Mouse (Mus musculus): ENCODE results near the gene Egr2. TPM values are rescaled to one million over a fixed set of nuclear protein-coding genes. Genes with fewer than 3 reads are reported as not detected.

Egr2 gene
- polyA plus RNA-seq, 1 experiment = 12.8 TPM

- H3K4me1 ChIP-seq (ENCODE audit: control insufficient read depth, insufficient read depth, low read length) = peaks cover 14% of the 10 kb centered on the region; the same call in 1 of the 2 replicates
- under 1% methylated on average over 51 of the region's 51 CpGs for WGBS
These were observed 2.1 kb downstream of the Egr2 start for GRCm38 (mm10) chr10:67537151-67537994.

GRCm38 (mm10) chr10:67538106-67538505 is 2.8 kb downstream of the Egr2 start:
- TF ChIP-seq CTCF (IDR thresholded peaks at IDR 0.05; ENCODE audit: insufficient read depth, low read length) = no peak
- TF ChIP-seq POLR2A (IDR thresholded peaks at IDR 0.05; ENCODE audit: borderline replicate concordance, extremely low read depth, low read depth, low read length) = no peak
- Histone ChIP-seq H3K4me3 (replicated peaks; ENCODE audit: extremely low read depth, low read depth, low read length) (peak overlapping the region; percentile 7), H3K4me1 (ENCODE audit: control insufficient read depth, insufficient read depth, low read length) (peaks cover 14% of the 10 kb centered on the region; the same call in 1 of the 2 replicates)
- 3% methylated on average over 19 of the region's 19 CpGs for WGBS
- DNase-seq = peak; percentile 22

More at GRCm38 (mm10) chr10:67537151-67537994, 2.1 kb downstream of the Egr2 start:
- DNase-seq = peak; percentile 89
- 0 out of 2 replicates have a peak, but pooled peaks have one; percentile 8 for TF ChIP-seq POLR2A (IDR thresholded peaks at IDR 0.05; ENCODE audit: borderline replicate concordance, extremely low read depth, low read depth, low read length)
- TF ChIP-seq CTCF (IDR thresholded peaks at IDR 0.05; ENCODE audit: insufficient read depth, low read length) = no peak
- peak overlapping the region; percentile 86 for H3K4me3 ChIP-seq (replicated peaks; ENCODE audit: extremely low read depth, low read depth, low read length)

- H3K4me1 ChIP-seq (ENCODE audit: control insufficient read depth, insufficient read depth, low read length) = peaks cover 14% of the 10 kb centered on the region; the same call in 1 of the 2 replicates
- WGBS = 2% methylated on average over 50 of the region's 50 CpGs
- TF ChIP-seq CTCF (IDR thresholded peaks at IDR 0.05; ENCODE audit: insufficient read depth, low read length) = no peak
- H3K4me3 ChIP-seq (replicated peaks; ENCODE audit: extremely low read depth, low read depth, low read length) = no peak overlapping the region
- peak; percentile 27 for DNase-seq
These were observed 3.5 kb downstream of the Egr2 start for GRCm38 (mm10) chr10:67538585-67539400.

- WGBS = 58% methylated on average over 6 of the region's 6 CpGs
- no peak for TF ChIP-seq POLR2A (IDR thresholded peaks at IDR 0.05; ENCODE audit: borderline replicate concordance, extremely low read depth, low read depth, low read length)
- no peak for TF ChIP-seq CTCF (IDR thresholded peaks at IDR 0.05; ENCODE audit: insufficient read depth, low read length)
- Histone ChIP-seq H3K4me1 (ENCODE audit: control insufficient read depth, insufficient read depth, low read length) (peaks cover 14% of the 10 kb centered on the region; the same call in 1 of the 2 replicates), H3K4me3 (replicated peaks; ENCODE audit: extremely low read depth, low read depth, low read length) (no peak overlapping the region)
- DNase-seq = no peak
These were observed 4.1 kb downstream of the Egr2 start for GRCm38 (mm10) chr10:67539401-67539730.

- Histone ChIP-seq H3K4me1 (ENCODE audit: control insufficient read depth, insufficient read depth, low read length) (peaks cover 14% of the 10 kb centered on the region; the same call in 1 of the 2 replicates), H3K4me3 (replicated peaks; ENCODE audit: extremely low read depth, low read depth, low read length) (no peak overlapping the region)
- WGBS = 51% methylated on average over 19 of the region's 19 CpGs
- DNase-seq = no peak
- TF ChIP-seq CTCF (IDR thresholded peaks at IDR 0.05; ENCODE audit: insufficient read depth, low read length) = no peak
- TF ChIP-seq POLR2A (IDR thresholded peaks at IDR 0.05; ENCODE audit: borderline replicate concordance, extremely low read depth, low read depth, low read length) = no peak
These were observed 5.3 kb downstream of the Egr2 start for GRCm38 (mm10) chr10:67540591-67540990.

GRCm38 (mm10) chr10:67547850-67548260 is 12.6 kb downstream of the Egr2 start:
- Histone ChIP-seq H3K4me3 (replicated peaks; ENCODE audit: extremely low read depth, low read depth, low read length) (peak overlapping the region; percentile 64), H3K4me1 (ENCODE audit: control insufficient read depth, insufficient read depth, low read length) (peaks cover 8% of the 10 kb centered on the region; the same call in 1 of the 2 replicates)
- TF ChIP-seq POLR2A (IDR thresholded peaks at IDR 0.05; ENCODE audit: borderline replicate concordance, extremely low read depth, low read depth, low read length) = no peak
- no peak for TF ChIP-seq CTCF (IDR thresholded peaks at IDR 0.05; ENCODE audit: insufficient read depth, low read length)
- WGBS = 5% methylated on average over 20 of the region's 20 CpGs
- no peak for DNase-seq

- DNase-seq = no peak
- TF ChIP-seq POLR2A (IDR thresholded peaks at IDR 0.05; ENCODE audit: borderline replicate concordance, extremely low read depth, low read depth, low read length) (no peak), CTCF (IDR thresholded peaks at IDR 0.05; ENCODE audit: insufficient read depth, low read length) (no peak)
- Histone ChIP-seq H3K4me1 (ENCODE audit: control insufficient read depth, insufficient read depth, low read length) (peaks cover 8% of the 10 kb centered on the region; the same call in 1 of the 2 replicates), H3K4me3 (replicated peaks; ENCODE audit: extremely low read depth, low read depth, low read length) (peak overlapping the region; percentile 64)
- under 1% methylated on average over 73 of the region's 73 CpGs for WGBS
These were observed 13.1 kb downstream of the Egr2 start for GRCm38 (mm10) chr10:67548261-67548854.

- Histone ChIP-seq H3K4me3 (replicated peaks; ENCODE audit: extremely low read depth, low read depth, low read length) (peak within 1 kb of the TSS; percentile 64), H3K4me1 (ENCODE audit: control insufficient read depth, insufficient read depth, low read length) (peaks cover 8% of the 10 kb centered on the region; the same call in 1 of the 2 replicates)
- peak; percentile 91 for DNase-seq
- under 1% methylated on average over 79 of the region's 79 CpGs for WGBS
- peak; percentile 28; the same call in 1 of the 2 replicates for TF ChIP-seq CTCF (IDR thresholded peaks at IDR 0.05; ENCODE audit: insufficient read depth, low read length)
- peak; percentile 74; the same call in 1 of the 2 replicates for TF ChIP-seq POLR2A (IDR thresholded peaks at IDR 0.05; ENCODE audit: borderline replicate concordance, extremely low read depth, low read depth, low read length)
These were observed 13.8 kb downstream of the Egr2 start, which contains the start of gene Ado for GRCm38 (mm10) chr10:67548877-67549731. Ado (minus strand) TSS chr10:67548955.

Measured in lung, adult 2 months (tissue).